Mouse (Mus musculus): ENCODE measurements at regions not wholly inside any gene's neighbourhood (a gene's known extent, or its start where the extent isn't known, plus 50 kb on each side); places are given as distances from the start of the nearest gene placed in this dataset.

- H3K4me3 ChIP-seq (ENCODE audit: low read length): no peak overlapping the region
- no peak overlapping the region for H3K27ac ChIP-seq (ENCODE audit: low read length)
- H3K4me1 ChIP-seq (ENCODE audit: control insufficient read depth, insufficient read depth, low read length): no peaks in the 10 kb centered on the region
- no peaks in the 10 kb centered on the region for H3K27me3 ChIP-seq (replicated peaks; ENCODE audit: control insufficient read depth, insufficient read depth, low read length)
- H3K9ac ChIP-seq (ENCODE audit: low read depth, low read length): no peak overlapping the region
- 80% methylated on average over 2 of the region's 2 CpGs for WGBS
- 0 out of 2 replicates have a peak, but pooled peaks cover 4% of the 10 kb centered on the region for H3K9me3 ChIP-seq (ENCODE audit: control insufficient read depth, low read length)
- H3K36me3 ChIP-seq (ENCODE audit: control insufficient read depth, insufficient read depth, low read length): no peaks in the 10 kb centered on the region
- no peak overlapping the region for H3K4me2 ChIP-seq (ENCODE audit: low read depth, low read length)
- ATAC-seq: no peak
Observed at GRCm38 (mm10) chr3:153045328-153045727, 63.3 kb upstream of the St6galnac5 start.

- no peaks in the 10 kb centered on the region for H3K27me3 ChIP-seq (replicated peaks; ENCODE audit: control insufficient read depth, insufficient read depth, low read length)
- H3K27ac ChIP-seq (ENCODE audit: low read length): no peak overlapping the region
- no peak for ATAC-seq
- no peak overlapping the region for H3K4me2 ChIP-seq (ENCODE audit: low read depth, low read length)
- no peak overlapping the region for H3K4me3 ChIP-seq (ENCODE audit: low read length)
- H3K4me1 ChIP-seq (ENCODE audit: control insufficient read depth, insufficient read depth, low read length): no peaks in the 10 kb centered on the region
- no peaks in the 10 kb centered on the region for H3K36me3 ChIP-seq (ENCODE audit: control insufficient read depth, insufficient read depth, low read length)
- H3K9ac ChIP-seq (ENCODE audit: low read depth, low read length): no peak overlapping the region
- no peaks in the 10 kb centered on the region for H3K9me3 ChIP-seq (ENCODE audit: control insufficient read depth, low read length)
- WGBS: 88% methylated on average over 6 of the region's 6 CpGs
Observed at GRCm38 (mm10) chr3:153033980-153034379, 51.9 kb upstream of the St6galnac5 start.
